ENCODE assay signal across 19 mouse cellular contexts in the genomic region with DNA sequence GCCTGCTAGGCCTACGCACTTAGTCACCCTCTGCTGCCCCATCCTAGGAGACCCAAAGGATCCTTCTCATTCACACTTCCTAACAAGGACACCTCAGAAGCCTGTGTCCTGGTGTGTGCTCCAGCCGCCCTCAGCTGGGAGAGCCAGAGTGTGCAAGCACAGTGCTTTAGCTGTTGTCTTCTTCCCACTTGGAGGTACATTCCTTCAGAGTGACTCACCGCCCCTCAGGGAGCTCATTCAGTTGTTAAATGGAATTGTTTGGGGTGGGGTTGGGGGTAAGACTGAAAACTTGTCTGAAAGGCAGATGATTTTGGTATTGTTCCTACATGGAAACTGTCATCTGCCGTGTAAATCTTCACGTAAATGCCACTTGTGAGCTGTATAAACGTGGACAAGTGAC. TPM values are rescaled to one million over a fixed set of nuclear protein-coding genes. Genes with fewer than 3 reads are reported as not detected.
A peak's percentile ranks its signal among the peaks of the same experiment; 100 is the strongest.
DNase-seq lines count a peak whose midpoint lies in the region; ATAC-seq and TF ChIP-seq lines count a peak whose summit lies in the region.
"Had no signal": no experiment of that assay in that cellular context is flagged by ENCODE, and none has a peak within 500 bp of the region (broad histone marks: within the 10 kb centered on the region; RNA-seq: fewer than 3 reads in every experiment).

No protein-coding gene starts in this region.

- peak overlapping the region; percentile 37; the same call in 1 of the 2 replicates for H3K27ac ChIP-seq in heart, embryonic 10.5 days
- no peak overlapping the region for H3K27ac ChIP-seq in stomach, postnatal 0 days (replicated peaks)
- H3K27ac ChIP-seq: hindbrain, embryonic 13.5 days; liver, embryonic 14.5 days; neural tube, embryonic 15.5 days had no signal

- ATAC-seq in stomach, postnatal 0 days (ENCODE audit: low FRiP score, low TSS enrichment): peak; percentile 42; the same call in 1 of the 2 replicates

- TF ChIP-seq CTCF in lung, adult 2 months (IDR thresholded peaks at IDR 0.05; ENCODE audit: insufficient read depth, low read length): no peak
- TF ChIP-seq CTCF in stomach, postnatal 0 days (IDR thresholded peaks at IDR 0.05; ENCODE audit: low read depth): peak; percentile 19

- intact Hi-C loops in heart, postnatal 25 days (cut with DNase I): no loop called here

- WGBS in heart, embryonic 10.5 days: 65% methylated on average over 6 of the region's 6 CpGs
- WGBS in lung, adult 2 months: 69% methylated on average over 6 of the region's 6 CpGs
- 75% methylated on average over 6 of the region's 6 CpGs for WGBS in stomach, postnatal 0 days

- no peak overlapping the region for H3K4me3 ChIP-seq in heart, embryonic 10.5 days
- no peak overlapping the region for H3K4me3 ChIP-seq in lung, adult 2 months (replicated peaks; ENCODE audit: extremely low read depth, low read depth, low read length)
- H3K4me3 ChIP-seq in stomach, postnatal 0 days (ENCODE audit: low read depth, low read length): no peak overlapping the region
- H3K4me3 ChIP-seq: hindbrain, embryonic 13.5 days; neural tube, embryonic 15.5 days had no signal

- no peak overlapping the region for H3K9ac ChIP-seq in stomach, postnatal 0 days (ENCODE audit: low read length)
- H3K9ac ChIP-seq: hindbrain, embryonic 13.5 days; liver, embryonic 14.5 days; neural tube, embryonic 15.5 days had no signal

- no peak for DNase-seq in heart, embryonic 10.5 days (ENCODE audit: low spot score)
- DNase-seq in heart, postnatal 25 days (ENCODE audit: low spot score): no peak
- peak; percentile 33 for DNase-seq in lung, adult 2 months
- no peak for DNase-seq in lung, postnatal 4 days
- DNase-seq in R1 (ENCODE audit: low read depth, low spot score): peak; percentile 97
- DNase-seq in stomach, postnatal 0 days (ENCODE audit: low spot score): no peak
- DNase-seq in right cerebral cortex, adult 18-20 months: no peak
- DNase-seq in adrenal gland, postnatal 25 days: no peak
- DNase-seq: adrenal gland, postnatal 36 days; kidney, adult 11 months; kidney, postnatal 36 days; layer of hippocampus, postnatal 36 days; left cerebral cortex, postnatal 4 days; thymus, postnatal 4 days had no signal

- H3K9me3 ChIP-seq in heart, embryonic 10.5 days: no peaks in the 10 kb centered on the region
- H3K9me3 ChIP-seq in stomach, postnatal 0 days (ENCODE audit: control insufficient read depth, low read length): no peaks in the 10 kb centered on the region
- H3K9me3 ChIP-seq: hindbrain, embryonic 13.5 days; neural tube, embryonic 15.5 days had no signal

- H3K4me1 ChIP-seq in heart, embryonic 10.5 days: peaks cover 26% of the 10 kb centered on the region
- H3K4me1 ChIP-seq in lung, adult 2 months (ENCODE audit: control insufficient read depth, insufficient read depth, low read length): no peaks in the 10 kb centered on the region
- no peaks in the 10 kb centered on the region for H3K4me1 ChIP-seq in stomach, postnatal 0 days (replicated peaks; ENCODE audit: control insufficient read depth, insufficient read depth)
- H3K4me1 ChIP-seq: hindbrain, embryonic 13.5 days; neural tube, embryonic 15.5 days had no signal

- no peak for TF ChIP-seq EP300 in stomach, postnatal 0 days (optimal IDR thresholded peaks at IDR 0.05)

- peaks cover 61% of the 10 kb centered on the region for H3K36me3 ChIP-seq in heart, embryonic 10.5 days
- peaks cover 11% of the 10 kb centered on the region; the same call in 1 of the 2 replicates for H3K36me3 ChIP-seq in stomach, postnatal 0 days (ENCODE audit: control insufficient read depth, insufficient read depth, low read length)

- no peak for TF ChIP-seq POLR2A in lung, adult 2 months (IDR thresholded peaks at IDR 0.05; ENCODE audit: borderline replicate concordance, extremely low read depth, low read depth, low read length)

- no peaks in the 10 kb centered on the region for H3K27me3 ChIP-seq in heart, embryonic 10.5 days (ENCODE audit: insufficient read depth, poor library complexity, severe bottlenecking)
- no peaks in the 10 kb centered on the region for H3K27me3 ChIP-seq in stomach, postnatal 0 days (ENCODE audit: control insufficient read depth, insufficient read depth, low read length)
- H3K27me3 ChIP-seq: hindbrain, embryonic 13.5 days; neural tube, embryonic 15.5 days had no signal

- no peak overlapping the region for H3K4me2 ChIP-seq in stomach, postnatal 0 days (replicated peaks; ENCODE audit: low read depth)
- H3K4me2 ChIP-seq: hindbrain, embryonic 13.5 days; neural tube, embryonic 15.5 days had no signal

RNA-seq across cellular contexts. Expression of a gene that starts 60.0 kb away (rescaled TPM):
- 0.28 TPM in 1 of 2 replicates, not detected in the other for polyA plus RNA-seq in heart, embryonic 10.5 days (2016; fragmentation: Nextera tagmentation; extraction: Ambion mirVana)
- total RNA-seq in heart, postnatal 25 days (2021): not detected
- polyA plus RNA-seq in lung, adult 2 months (2012; rRNA removed): 0.11 and 0.42 TPM in 2 replicates
- 5.8 and 6.1 TPM in 2 replicates for polyA plus RNA-seq in stomach, postnatal 0 days (2015; fragmentation: Nextera tagmentation; extraction: Ambion mirVana)
- not detected in 2 replicates for total RNA-seq in adrenal gland, postnatal 25 days (2021)
- total RNA-seq: adrenal gland, postnatal 36 days; granulocyte monocyte progenitor cell, adult 5-6 weeks; megakaryocyte, adult 5-6 weeks had no signal
- polyA plus RNA-seq: hindbrain, embryonic 13.5 days had no signal

Comparison
In these comparisons a context has a peak if more than half of its experiments do, and no peak if none do; other contexts are left out.
1. DNase-seq: peak in lung, adult 2 months (single experiment) and R1 (single experiment); none in heart, embryonic 10.5 days (single experiment), heart, postnatal 25 days (single experiment), lung, postnatal 4 days (0 of 2), stomach, postnatal 0 days (single experiment), right cerebral cortex, adult 18-20 months (single experiment) and adrenal gland, postnatal 25 days (single experiment).